13 mouse cellular contexts compared by ENCODE assay signal in genomic region chr11:81518001-81518955, GRCm38 (mm10).
DNase-seq lines count a peak whose midpoint lies in the region; ATAC-seq and TF ChIP-seq lines count a peak whose summit lies in the region.
"Had no signal": no experiment of that assay in that cellular context is flagged by ENCODE, and none has a peak within 500 bp of the region (broad histone marks: within the 10 kb centered on the region; RNA-seq: fewer than 3 reads in every experiment).

No protein-coding gene starts in this region.

- H3K4me3 ChIP-seq in kidney, embryonic 15.5 days (replicated peaks): no peak overlapping the region
- H3K4me3 ChIP-seq in forebrain, embryonic 12.5 days (replicated peaks): no peak overlapping the region
- H3K4me3 ChIP-seq in hindbrain, postnatal 0 days (ENCODE audit: low read length): no peak overlapping the region
- H3K4me3 ChIP-seq: liver, embryonic 13.5 days had no signal

- TF ChIP-seq CTCF in hindbrain, postnatal 0 days (IDR thresholded peaks at IDR 0.05; ENCODE audit: low read depth): no peak

- H3K36me3 ChIP-seq in kidney, embryonic 15.5 days: no peaks in the 10 kb centered on the region
- no peaks in the 10 kb centered on the region for H3K36me3 ChIP-seq in forebrain, embryonic 12.5 days (replicated peaks)
- H3K36me3 ChIP-seq in hindbrain, postnatal 0 days (ENCODE audit: insufficient read depth, low read length): no peaks in the 10 kb centered on the region
- H3K36me3 ChIP-seq: liver, embryonic 13.5 days had no signal

- H3K9ac ChIP-seq in kidney, embryonic 15.5 days: no peak overlapping the region
- H3K9ac ChIP-seq in forebrain, embryonic 12.5 days: no peak overlapping the region
- H3K9ac ChIP-seq in hindbrain, postnatal 0 days (replicated peaks; ENCODE audit: low read length): no peak overlapping the region
- H3K9ac ChIP-seq: liver, embryonic 13.5 days had no signal

- no peak overlapping the region for H3K27ac ChIP-seq in kidney, embryonic 15.5 days
- H3K27ac ChIP-seq in forebrain, embryonic 12.5 days: peak overlapping the region; percentile 78
- no peak overlapping the region for H3K27ac ChIP-seq in hindbrain, postnatal 0 days
- H3K27ac ChIP-seq: liver, embryonic 13.5 days had no signal

- no peak for ATAC-seq in cerebellum, adult (ENCODE audit: insufficient number of reproducible peaks, low FRiP score, low TSS enrichment)
- ATAC-seq in kidney, embryonic 15.5 days (replicated peaks; ENCODE audit: low FRiP score): no peak
- peak; percentile 70; the same call in 1 of the 2 replicates for ATAC-seq in forebrain, embryonic 12.5 days (ENCODE audit: low FRiP score)
- no peak; the same call in 1 of the 2 replicates for ATAC-seq in hindbrain, postnatal 0 days

- 0 out of 2 replicates have a peak overlapping the region, but pooled peaks have one; percentile 3 for H3K4me2 ChIP-seq in kidney, embryonic 15.5 days
- H3K4me2 ChIP-seq in forebrain, embryonic 12.5 days: peak overlapping the region; percentile 10; the same call in 1 of the 2 replicates
- H3K4me2 ChIP-seq in hindbrain, postnatal 0 days (ENCODE audit: low read depth, low read length): peak overlapping the region; percentile 30; the same call in 1 of the 2 replicates
- H3K4me2 ChIP-seq: liver, embryonic 13.5 days had no signal

- 38% methylated on average over 14 of the region's 14 CpGs for WGBS in kidney, embryonic 15.5 days
- WGBS in forebrain, embryonic 12.5 days: 33% methylated on average over 14 of the region's 14 CpGs
- 25% methylated on average over 14 of the region's 14 CpGs for WGBS in hindbrain, postnatal 0 days

- H3K27me3 ChIP-seq in kidney, embryonic 15.5 days: no peaks in the 10 kb centered on the region
- H3K27me3 ChIP-seq in forebrain, embryonic 12.5 days: peaks cover 6% of the 10 kb centered on the region; the same call in 1 of the 2 replicates
- no peaks in the 10 kb centered on the region for H3K27me3 ChIP-seq in hindbrain, postnatal 0 days (ENCODE audit: insufficient read depth, low read length)
- H3K27me3 ChIP-seq: liver, embryonic 13.5 days had no signal

- DNase-seq in cerebellum, postnatal 10 days: peak; percentile 56 to 66
- DNase-seq in kidney, adult 9 months: no peak
- DNase-seq in hindbrain, postnatal 0 days (ENCODE audit: low spot score): peak; percentile 34
- DNase-seq in T-cell, adult 2 months (ENCODE audit: low spot score): no peak
- DNase-seq in adrenal gland, postnatal 10 days: no peak
- DNase-seq: heart, adult 18-20 months; kidney, adult 8-10 months; liver, embryonic 13.5 days; lung, postnatal 4 days; right cerebral cortex, postnatal 25 days had no signal

- H3K4me1 ChIP-seq in kidney, embryonic 15.5 days: peaks cover 5% of the 10 kb centered on the region; the same call in 1 of the 2 replicates
- H3K4me1 ChIP-seq in forebrain, embryonic 12.5 days: peaks cover 29% of the 10 kb centered on the region
- peaks cover 3% of the 10 kb centered on the region; the same call in 1 of the 2 replicates for H3K4me1 ChIP-seq in hindbrain, postnatal 0 days (ENCODE audit: insufficient read depth, low read length)
- H3K4me1 ChIP-seq: liver, embryonic 13.5 days had no signal

- H3K9me3 ChIP-seq in kidney, embryonic 15.5 days (replicated peaks): no peaks in the 10 kb centered on the region
- H3K9me3 ChIP-seq in forebrain, embryonic 12.5 days: no peaks in the 10 kb centered on the region
- no peaks in the 10 kb centered on the region for H3K9me3 ChIP-seq in hindbrain, postnatal 0 days (ENCODE audit: low read length)
- H3K9me3 ChIP-seq: liver, embryonic 13.5 days had no signal

Comparison
In these comparisons a context has a peak if more than half of its experiments do, and no peak if none do; other contexts are left out.
1. DNase-seq: peak in cerebellum, postnatal 10 days (2 of 2) and hindbrain, postnatal 0 days (single experiment); none in kidney, adult 9 months (single experiment), T-cell, adult 2 months (single experiment) and adrenal gland, postnatal 10 days (single experiment).
2. Peak in every context shown above with its lines, with median percentiles within 50 percentile points of each other: H3K4me2 ChIP-seq.